Mouse (Mus musculus) Patski (cell line): ENCODE measurements at regions not wholly inside any gene's neighbourhood (a gene's known extent, or its start where the extent isn't known, plus 50 kb on each side); places are given as distances from the start of the nearest gene placed in this dataset.

Experiments
- ATAC-seq: fragments of 100-300 bp; one replicate; pipeline ENCODE4 v1.8.0; 2021
- CTCF ChIA-PET: fragments of 350-600 bp; sonication (Branson Sonifier 250); formaldehyde crosslinking; loops from one replicate; lab custom pipeline; 2022; ENCODE audit warnings: inconsistent platforms; lab: Charles Lee
- POLR2A ChIA-PET: fragments of 350-600 bp; sonication (Branson Sonifier 250); formaldehyde crosslinking; loops from one replicate; lab custom pipeline; 2022; ENCODE audit warnings: antibody characterized with exemption, inconsistent platforms; lab: Charles Lee
- DNase-seq: peaks from one replicate; pipeline ENCODE4 v3.0.0-alpha.2; 2011; ENCODE audit warnings: low read depth, low spot score
- H3K27me3 ChIP-seq: fragments of 371-371 bp; one replicate; pipeline ENCODE4 v1.5.1; 2021
- CTCF ChIP-seq: fragments of 100-300 bp; IDR thresholded peaks from one replicate; pipeline ENCODE4 v1.5.1; 2021
- in situ Hi-C: fragments of 300-500 bp; cut with MboI; formaldehyde crosslinking; loops from 3 replicates; pipeline ENCODE4 v1.11.1; 2018; ENCODE audit warnings: low pct_unique_long_range_greater_than_20kb, mixed read lengths

DNA sequence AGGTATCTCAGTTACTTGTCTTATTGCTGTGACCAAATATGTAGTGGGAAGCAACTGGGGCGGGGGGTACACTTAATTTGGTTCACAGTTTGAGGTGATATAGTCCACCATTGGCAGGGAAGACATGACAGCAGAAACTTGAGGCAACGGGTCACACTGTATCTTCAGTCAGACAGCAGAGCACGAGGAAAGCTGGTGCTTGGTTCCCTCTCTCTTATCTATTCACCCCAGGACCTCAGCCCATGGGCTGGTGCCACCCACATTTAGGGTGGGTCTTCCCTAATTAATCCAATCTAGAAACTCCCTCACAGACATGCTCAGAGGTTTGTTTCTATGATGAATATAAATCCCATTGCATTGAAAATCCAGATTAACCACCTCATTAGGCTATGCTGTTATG, 56.5 kb downstream of the Otud1 start:
- in situ Hi-C loops = no loop called here
- no peak for TF ChIP-seq CTCF
- ChIA-PET POLR2A (no interaction called here), CTCF (no interaction called here)
- ATAC-seq (no peak), DNase-seq (no peak)
- H3K27me3 ChIP-seq = no peaks in the 10 kb centered on the region

DNA sequence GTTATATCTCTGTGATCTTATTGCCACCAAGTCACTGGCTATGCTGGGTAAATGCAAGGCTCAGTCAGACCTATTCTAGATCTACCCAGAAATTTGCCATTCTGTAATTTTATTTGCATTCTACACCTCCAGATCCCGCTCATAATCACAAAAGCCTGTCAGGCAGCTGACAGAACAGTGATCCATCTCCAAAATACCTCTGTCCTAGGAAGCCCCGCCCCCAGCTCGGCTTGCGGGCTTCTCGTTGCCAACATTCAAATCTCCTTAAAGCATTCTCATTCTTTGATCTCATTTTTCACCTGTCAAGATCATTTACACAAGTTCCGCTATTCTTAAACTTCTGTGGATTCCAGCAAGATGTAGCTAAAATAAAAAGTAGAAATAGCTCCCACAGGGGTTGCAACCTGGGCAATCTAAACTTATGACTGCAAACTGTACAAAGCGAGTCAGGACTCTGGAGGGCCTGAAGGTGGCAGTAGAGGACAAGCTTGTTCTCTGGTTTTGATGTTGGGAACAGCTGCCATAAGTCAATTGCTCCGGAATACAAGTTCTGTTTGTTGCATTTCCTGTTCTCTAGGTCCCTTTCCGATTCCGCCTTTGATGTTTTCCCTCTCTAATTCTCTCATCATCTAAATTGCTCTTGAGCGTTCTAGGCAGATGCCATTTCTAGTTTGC, 58.1 kb downstream of the Otud1 start:
- ATAC-seq (peak; percentile 46), DNase-seq (no peak)
- peak; percentile 87 for TF ChIP-seq CTCF
- POLR2A ChIA-PET = no interaction called here
- in situ Hi-C loops = loop anchor here (5.0 kb wide), 1 partner anchor 183 kb away; no protein-coding TSS in a partner anchor
- no peaks in the 10 kb centered on the region for H3K27me3 ChIP-seq
- CTCF ChIA-PET = interaction anchor here (0.7 to 2.0 kb wide), 10 partner anchors 8 to 195 kb away, joined by 3 to 7 read pairs (median 4); no protein-coding TSS in a partner anchor

DNA sequence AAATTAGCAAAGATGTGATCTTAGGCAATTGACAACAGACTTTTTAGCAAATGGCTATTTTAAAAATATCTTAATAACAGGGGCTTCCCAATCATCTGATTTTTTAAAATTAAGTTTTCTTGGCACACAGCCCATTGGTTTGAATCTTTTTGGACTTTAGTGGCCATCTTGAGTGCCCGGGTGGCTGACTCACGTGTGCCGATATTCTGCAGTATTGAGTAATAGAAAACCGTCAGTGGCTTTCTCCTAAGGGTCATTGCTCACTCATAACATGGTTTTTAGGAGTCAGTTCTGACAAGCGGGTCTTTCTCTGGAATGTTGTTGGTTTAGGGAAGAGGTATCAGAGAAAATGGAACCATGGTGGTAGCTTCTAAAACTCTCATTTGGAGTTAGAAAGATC, 58.8 kb downstream of the Otud1 start:
- no peaks in the 10 kb centered on the region for H3K27me3 ChIP-seq
- ATAC-seq (peak; percentile 20), DNase-seq (no peak)
- CTCF ChIA-PET = interaction anchor here (0.9 to 2.0 kb wide), 10 partner anchors 8 to 57 kb away, joined by 3 to 7 read pairs (median 4); no protein-coding TSS in a partner anchor
- POLR2A ChIA-PET = no interaction called here
- TF ChIP-seq CTCF = no peak
- in situ Hi-C loops = loop anchor here (5.0 kb wide), 1 partner anchor 184 kb away; no protein-coding TSS in a partner anchor

DNA sequence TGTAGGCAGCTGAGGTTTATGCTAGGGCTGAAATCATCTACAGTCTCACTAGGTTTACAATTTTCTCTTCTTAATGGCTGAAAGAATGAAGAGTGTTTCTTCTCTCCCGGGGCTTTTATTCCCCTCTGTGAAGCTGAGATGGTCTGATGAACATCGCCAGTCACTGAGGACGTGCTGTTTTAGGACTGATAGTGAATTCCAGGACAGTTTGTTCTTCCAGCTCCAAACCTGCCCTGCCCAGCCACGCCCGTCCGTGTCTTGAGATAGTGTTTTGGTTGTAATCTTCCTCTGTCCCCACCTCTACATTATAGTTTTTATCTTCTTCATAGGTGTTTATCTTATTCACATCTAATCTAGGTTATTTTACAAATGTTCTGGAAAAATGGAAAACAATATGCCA, 68.5 kb downstream of the Otud1 start:
- in situ Hi-C loops = loop anchor here (10.0 kb wide), 1 partner anchor 311 kb away; no protein-coding TSS in a partner anchor
- H3K27me3 ChIP-seq = no peaks in the 10 kb centered on the region
- ChIA-PET POLR2A (no interaction called here), CTCF (interaction anchor here (0.6 to 2.7 kb wide), 14 partner anchors 9 to 947 kb away, joined by 3 to 19 read pairs (median 5); no protein-coding TSS in a partner anchor)
- no peak for ATAC-seq
- no peak for DNase-seq
- TF ChIP-seq CTCF = no peak

DNA sequence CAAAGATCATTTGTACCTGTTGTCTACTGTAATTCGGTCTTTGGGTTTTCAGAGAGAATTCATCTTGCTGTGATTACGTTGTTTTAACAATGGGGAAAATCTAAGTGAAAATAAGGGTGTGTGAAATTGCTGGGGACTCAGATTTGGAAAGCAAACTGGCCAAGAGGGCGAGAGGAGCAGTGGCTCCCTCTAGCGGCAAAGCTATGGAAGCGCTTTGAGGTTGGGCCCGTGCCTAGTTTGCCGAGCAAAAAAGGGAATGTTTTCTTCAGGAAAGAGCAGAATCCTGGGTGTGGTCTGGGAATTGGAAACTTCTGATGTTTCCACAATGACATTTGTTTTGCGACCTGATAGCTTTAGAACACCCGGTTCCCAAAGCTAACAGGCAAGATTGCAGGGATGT, 69.4 kb downstream of the Otud1 start:
- DNase-seq (no peak), ATAC-seq (no peak)
- peak; percentile 94 for TF ChIP-seq CTCF

DNA sequence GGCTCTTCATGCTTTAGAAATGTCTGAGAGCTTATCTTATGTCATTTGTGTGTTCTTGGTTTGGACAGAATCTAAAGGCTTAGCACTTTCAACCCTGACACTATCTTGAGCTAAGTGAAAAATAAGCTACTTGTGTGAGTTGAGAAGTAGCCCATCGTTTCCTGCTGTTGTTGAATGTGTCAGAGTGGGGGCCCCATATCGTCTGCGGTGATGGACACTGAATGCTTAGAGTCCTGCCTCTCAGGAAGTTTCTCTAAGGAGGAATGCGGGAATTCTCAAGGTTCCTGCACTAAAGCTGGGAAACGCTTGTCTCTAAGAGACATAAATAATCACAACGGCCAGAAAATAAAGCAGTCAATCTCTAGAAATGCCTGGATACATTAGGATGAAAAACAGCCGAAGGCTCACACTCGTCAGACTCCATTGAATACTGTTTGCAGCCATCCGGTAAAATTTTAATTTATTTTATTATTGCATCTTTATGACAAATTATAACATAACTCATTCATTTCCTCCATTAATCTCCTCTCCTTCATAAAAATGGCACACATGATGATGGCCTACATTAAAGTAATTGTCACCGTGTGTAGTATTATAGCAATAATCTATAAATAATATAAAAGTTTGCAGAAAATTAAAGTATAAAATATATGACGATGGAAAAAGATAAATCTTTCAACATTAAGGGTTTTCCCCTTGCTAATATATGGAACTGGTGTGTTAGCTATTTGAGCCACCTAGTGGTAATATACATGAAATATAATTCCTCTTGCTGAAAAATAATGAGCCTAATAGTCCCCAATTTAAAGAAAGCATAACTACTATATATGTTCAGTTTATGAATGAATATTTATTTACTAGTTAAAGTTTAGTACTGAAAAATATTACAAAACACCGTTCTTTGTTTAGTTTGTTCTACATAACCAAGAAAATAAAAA, 75.6 kb downstream of the Otud1 start:
- ChIA-PET CTCF (interaction anchor here (1.0 to 2.2 kb wide), 10 partner anchors 9 to 211 kb away, joined by 3 to 8 read pairs (median 4); no protein-coding TSS in a partner anchor), POLR2A (no interaction called here)
- peaks cover 15% of the 10 kb centered on the region for H3K27me3 ChIP-seq
- ATAC-seq (no peak), DNase-seq (no peak)
- peak; percentile 32 for TF ChIP-seq CTCF
- in situ Hi-C loops = no loop called here

More for the DNA sequence above, 69.4 kb downstream of the Otud1 start:
- in situ Hi-C loops = loop anchor here (10.0 kb wide), 1 partner anchor 312 kb away; no protein-coding TSS in a partner anchor
- ChIA-PET CTCF (interaction anchor here (0.6 to 1.9 kb wide), 16 partner anchors 10 to 947 kb away, joined by 3 to 19 read pairs (median 4); no protein-coding TSS in a partner anchor), POLR2A (no interaction called here)
- no peaks in the 10 kb centered on the region for H3K27me3 ChIP-seq

DNA sequence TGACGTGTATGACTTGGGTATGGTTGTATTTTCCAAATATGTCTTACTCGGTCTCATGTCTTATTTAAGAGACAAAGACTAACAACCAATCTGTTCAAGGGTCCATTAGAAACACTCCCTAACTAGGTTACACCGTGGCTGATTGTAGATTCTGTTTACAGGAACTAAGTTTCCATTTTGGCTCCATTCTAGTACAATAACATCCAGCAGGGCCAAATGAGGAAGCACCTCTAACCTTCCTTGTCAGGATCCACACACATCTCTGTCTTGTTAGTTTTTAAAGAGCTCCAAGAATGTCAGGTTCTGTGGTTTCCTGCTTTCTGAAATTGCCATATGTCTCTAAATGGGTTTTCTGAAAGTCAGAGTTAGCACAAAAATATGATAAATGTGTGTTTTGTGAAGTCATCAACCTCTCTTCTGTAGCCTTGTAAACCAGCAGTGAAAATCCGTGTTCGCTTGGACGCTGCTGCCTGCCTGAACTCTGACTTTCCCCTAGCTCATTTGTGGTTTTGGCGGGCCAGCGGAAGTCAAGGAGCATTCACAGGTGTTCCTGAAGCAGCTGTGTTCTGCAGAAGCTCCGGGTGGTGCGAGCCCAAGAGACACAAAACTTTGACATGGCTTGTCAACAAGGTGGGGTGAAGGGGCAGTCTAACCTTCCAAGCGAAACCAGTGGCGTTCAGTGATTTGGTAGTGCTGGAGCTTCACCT, 76.8 kb downstream of the Otud1 start:
- TF ChIP-seq CTCF = no peak
- in situ Hi-C loops = no loop called here
- ChIA-PET POLR2A (no interaction called here), CTCF (interaction anchor here (1.0 to 2.9 kb wide), 8 partner anchors 8 to 206 kb away, joined by 3 to 11 read pairs (median 4); no protein-coding TSS in a partner anchor)
- DNase-seq = no peak
- peaks cover 15% of the 10 kb centered on the region for H3K27me3 ChIP-seq
- no peak for ATAC-seq

DNA sequence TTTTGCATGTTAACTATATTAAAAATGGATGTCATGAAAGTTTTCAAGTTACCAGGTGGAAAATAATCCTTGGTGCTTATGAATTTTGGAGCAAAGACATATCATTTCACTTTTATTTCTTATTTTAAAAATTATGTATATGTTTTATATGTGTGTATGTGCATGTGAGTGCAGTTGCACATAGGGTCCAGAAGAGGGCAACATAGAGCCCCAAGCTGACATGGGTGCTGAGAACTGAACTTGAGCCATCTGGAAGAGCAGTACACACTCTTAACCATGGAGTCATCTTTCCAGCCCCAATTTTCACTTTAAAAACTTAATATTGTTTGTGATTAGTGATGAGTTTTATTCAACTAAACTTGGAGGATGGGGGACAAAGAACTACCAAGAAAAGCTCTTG, 84.0 kb downstream of the Otud1 start:
- POLR2A ChIA-PET = no interaction called here
- ATAC-seq = no peak
- DNase-seq = no peak
- CTCF ChIA-PET = no interaction called here
- no peaks in the 10 kb centered on the region for H3K27me3 ChIP-seq
- peak; percentile 49 for TF ChIP-seq CTCF
- in situ Hi-C loops = no loop called here

DNA sequence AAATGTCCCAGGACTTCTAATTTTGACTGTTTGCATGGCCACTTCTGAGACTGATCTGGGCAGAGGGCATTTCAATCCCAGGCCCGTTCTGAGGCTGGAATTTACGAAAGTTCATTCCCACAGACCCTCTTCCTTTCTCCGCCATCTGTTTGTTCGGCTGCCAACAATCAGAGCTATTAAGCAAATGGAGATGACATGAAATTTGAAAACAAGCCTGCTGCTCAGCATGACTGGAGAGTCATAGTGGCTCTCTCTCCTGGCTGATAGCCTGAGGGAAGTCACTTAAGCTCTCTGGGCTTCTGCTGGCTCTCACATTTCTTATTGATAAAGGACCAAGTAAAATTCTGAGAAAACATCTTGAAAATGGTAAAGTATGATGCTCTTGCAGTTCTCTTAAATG, 85.9 kb downstream of the Otud1 start:
- ATAC-seq = no peak
- in situ Hi-C loops = no loop called here
- CTCF ChIA-PET = interaction anchor here (1.1 to 1.3 kb wide), 3 partner anchors 10 to 329 kb away, joined by 3 to 5 read pairs (median 3); no protein-coding TSS in a partner anchor
- no peaks in the 10 kb centered on the region for H3K27me3 ChIP-seq
- TF ChIP-seq CTCF = no peak
- no peak for DNase-seq
- POLR2A ChIA-PET = no interaction called here
